Mouse (Mus musculus): ENCODE data around the gene Zap70.

The Zap70 gene

GRCm38 (mm10) chr1:36761568-36761967, at the start of gene Zap70:
Zap70 (plus strand) TSS chr1:36761798.
- DNase-seq (ENCODE audit: low spot score) = no peak

DNA sequence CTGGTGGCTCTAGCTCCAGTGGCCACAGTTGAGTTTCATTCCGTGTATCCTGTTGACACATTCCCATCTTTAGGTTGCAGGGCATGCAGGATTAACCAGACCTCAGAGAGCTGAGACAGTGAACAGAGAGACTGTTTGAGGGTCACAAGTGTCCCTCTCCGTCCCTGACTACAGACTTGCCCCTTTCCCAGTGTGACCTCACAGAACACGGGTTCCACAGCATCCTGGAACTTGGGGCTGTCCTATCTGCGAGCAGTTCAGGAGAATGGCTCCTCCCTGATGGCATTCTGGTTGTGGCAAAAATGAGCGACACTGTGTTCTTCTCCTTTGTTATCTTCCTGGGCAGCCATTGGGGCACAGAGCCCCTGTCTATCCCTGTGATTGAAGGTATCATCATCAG, 47.3 kb upstream of the Zap70 start, which contains the start of gene Actr1b:
Gene Actr1b, minus strand, starts transcription at position 112 of the 400 bp plus-strand sequence.
- DNase-seq (ENCODE audit: low spot score) = no peak

DNA sequence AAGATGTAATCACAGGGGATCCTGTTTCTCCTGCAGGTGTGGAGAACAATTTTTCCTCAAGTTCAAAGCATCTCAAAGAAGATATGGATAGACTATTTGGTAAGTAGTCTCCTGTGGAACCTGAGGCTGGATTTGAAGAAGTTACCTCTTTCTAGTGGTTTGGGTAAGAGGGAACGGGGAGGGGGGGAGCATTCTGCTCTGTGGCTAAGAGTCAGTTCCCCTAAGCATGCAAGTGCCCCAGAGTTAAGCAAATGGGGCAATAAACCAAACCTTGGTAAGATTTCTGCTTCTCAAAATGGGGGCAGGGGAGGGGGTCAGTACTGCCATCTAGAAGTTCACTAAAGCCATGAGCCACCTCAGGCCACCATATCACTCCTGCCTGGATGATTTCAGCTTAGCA, 42.8 kb upstream of the Zap70 start:
- no peak for DNase-seq (ENCODE audit: low spot score)

- no peak for DNase-seq (ENCODE audit: low spot score)
Observed at GRCm38 (mm10) chr1:36723146-36724056, 38.2 kb upstream of the Zap70 start.

GRCm38 (mm10) chr1:36724057-36724431, 37.6 kb upstream of the Zap70 start:
- DNase-seq (ENCODE audit: low spot score) = no peak

DNA sequence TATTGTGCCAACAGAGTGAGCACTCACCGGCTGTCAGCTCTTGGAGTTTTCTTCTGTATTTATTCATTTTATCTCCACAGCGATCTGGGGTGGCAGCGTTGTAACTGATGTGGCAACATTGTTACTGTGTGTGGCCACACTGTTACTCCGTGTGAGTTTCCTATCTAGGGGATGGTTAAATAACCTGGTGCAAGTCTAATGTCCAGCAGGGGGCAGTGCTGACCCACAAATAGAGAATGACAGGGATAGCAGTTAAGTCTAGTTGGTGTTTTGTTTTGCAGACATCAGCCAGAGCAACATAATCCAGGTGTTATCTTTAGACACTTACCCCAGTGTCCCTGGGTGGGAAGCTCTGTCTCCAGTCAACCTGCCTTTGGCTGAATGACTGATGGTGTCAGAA, 24.3 kb upstream of the Zap70 start:
- DNase-seq (ENCODE audit: low spot score) = peak; percentile 35

- no peak for DNase-seq (ENCODE audit: low spot score)
Observed at GRCm38 (mm10) chr1:36739231-36739630, 22.4 kb upstream of the Zap70 start.

- DNase-seq (ENCODE audit: low spot score) = no peak
Observed at GRCm38 (mm10) chr1:36743046-36743445, 18.6 kb upstream of the Zap70 start.

- DNase-seq (ENCODE audit: low spot score) = peak; percentile 11
Observed at GRCm38 (mm10) chr1:36744268-36744944, 17.2 kb upstream of the Zap70 start.

GRCm38 (mm10) chr1:36745661-36746060, 15.9 kb upstream of the Zap70 start:
- DNase-seq (ENCODE audit: low spot score) = no peak

DNA sequence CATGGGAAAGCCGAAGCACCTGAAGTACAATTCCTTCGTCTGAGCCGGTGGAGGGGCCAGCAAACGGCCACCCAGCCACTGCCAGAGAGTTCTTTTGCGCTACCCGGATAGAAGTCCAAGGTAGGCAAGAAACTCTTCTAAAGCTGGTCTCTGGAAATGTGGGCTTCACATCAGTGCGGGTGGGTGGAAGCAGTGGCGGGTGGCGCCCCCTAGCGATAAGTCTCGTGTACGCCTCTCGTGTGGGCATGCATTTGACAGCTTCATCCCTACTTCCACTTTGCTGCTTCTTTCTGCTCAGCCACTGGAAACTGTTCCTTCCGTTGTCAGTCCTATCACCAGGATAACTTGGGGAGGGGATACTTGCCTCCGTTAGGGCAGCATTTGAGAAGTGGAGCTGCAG, 15.1 kb upstream of the Zap70 start:
- no peak for DNase-seq (ENCODE audit: low spot score)

GRCm38 (mm10) chr1:36753932-36754675, 7.5 kb upstream of the Zap70 start:
- DNase-seq (ENCODE audit: low spot score) = no peak

GRCm38 (mm10) chr1:36758553-36758952, 3.0 kb upstream of the Zap70 start:
- DNase-seq (ENCODE audit: low spot score) = no peak

DNA sequence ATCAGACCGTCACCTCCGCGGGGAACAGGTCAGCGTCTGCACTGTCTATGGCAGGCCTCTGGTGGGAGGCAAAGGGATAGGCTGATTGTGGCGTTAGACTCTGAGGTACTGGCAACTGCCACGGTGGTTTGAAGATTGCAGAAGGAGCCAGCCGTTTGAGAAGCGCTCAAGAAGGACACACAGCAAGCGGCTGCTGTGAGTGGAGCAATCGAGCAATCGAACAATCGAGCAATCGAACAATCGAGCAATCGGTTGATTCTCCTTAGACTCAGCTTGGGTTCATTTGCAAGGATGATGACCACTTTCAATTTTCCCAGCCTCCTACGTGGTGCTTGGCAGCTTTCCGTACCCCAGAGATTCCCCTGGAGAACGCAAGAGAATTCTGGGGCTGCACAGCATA, 2.5 kb upstream of the Zap70 start:
- DNase-seq (ENCODE audit: low spot score) = no peak

DNA sequence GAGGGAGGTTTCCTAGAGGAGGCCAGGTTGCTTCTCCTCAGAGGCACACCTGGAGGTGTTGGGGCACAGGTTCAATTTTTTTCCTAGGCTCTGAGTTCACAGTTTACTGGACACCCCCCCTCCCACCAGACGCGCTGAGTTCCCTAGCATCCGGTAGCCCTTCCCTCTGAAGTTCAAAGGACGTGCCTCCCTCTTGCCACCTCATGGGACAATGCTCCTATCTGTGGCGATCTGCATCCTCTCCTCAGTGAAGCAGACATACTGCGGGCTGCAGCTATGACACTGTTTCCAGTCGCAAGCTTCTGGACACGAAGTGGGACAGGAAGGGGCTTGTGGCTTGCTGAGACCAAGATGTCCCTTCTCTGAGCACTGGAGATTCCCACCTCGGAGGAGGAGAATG, 1.2 kb upstream of the Zap70 start:
- no peak for DNase-seq (ENCODE audit: low spot score)

- no peak for DNase-seq (ENCODE audit: low spot score)
Observed at GRCm38 (mm10) chr1:36761061-36761460, 537 bp upstream of the Zap70 start.

DNA sequence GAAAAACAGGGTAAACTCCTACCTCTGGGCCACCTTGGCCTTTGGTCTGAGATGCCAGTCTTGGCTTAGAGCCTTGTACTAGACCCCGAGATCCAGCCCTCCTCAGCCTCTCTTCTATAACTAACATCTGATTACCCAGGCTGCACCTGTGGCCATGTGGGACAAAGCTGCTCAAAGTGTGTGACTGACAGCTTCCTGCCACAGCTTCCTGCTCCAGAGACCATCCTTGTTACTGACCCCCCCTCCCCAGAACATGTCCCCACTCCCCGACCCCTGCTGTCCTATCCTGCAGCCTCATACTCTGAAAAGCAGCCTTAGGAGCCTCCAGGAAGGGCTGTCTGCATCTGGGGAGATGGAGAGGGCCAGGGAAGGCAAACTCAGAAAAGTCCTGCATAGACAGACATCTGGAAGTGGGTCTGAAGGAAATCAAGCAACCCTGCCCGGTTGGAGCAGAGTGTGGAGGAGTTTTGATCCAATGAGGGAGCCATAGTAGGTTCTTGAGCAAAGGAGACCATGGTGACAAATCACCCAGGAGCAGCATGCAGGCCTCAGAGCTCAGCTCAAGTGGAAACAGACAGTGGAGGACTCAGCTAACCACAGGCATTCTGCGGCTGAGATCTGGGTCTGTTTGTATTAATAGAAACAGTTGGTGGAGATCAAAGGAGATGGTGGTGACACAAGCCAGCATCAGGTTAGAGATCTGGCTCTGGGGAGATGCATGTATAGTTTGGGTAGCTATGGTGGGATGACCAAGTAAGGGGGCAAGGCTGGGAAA, 5.0 kb downstream of the Zap70 start:
- no peak for DNase-seq (ENCODE audit: low spot score)

- DNase-seq (ENCODE audit: low spot score) = no peak
Observed at GRCm38 (mm10) chr1:36767321-36767720, 5.7 kb downstream of the Zap70 start.

GRCm38 (mm10) chr1:36768786-36769185, 7.2 kb downstream of the Zap70 start:
- no peak for DNase-seq (ENCODE audit: low spot score)

- no peak for DNase-seq (ENCODE audit: low spot score)
Observed at GRCm38 (mm10) chr1:36769951-36770350, 8.4 kb downstream of the Zap70 start.

DNA sequence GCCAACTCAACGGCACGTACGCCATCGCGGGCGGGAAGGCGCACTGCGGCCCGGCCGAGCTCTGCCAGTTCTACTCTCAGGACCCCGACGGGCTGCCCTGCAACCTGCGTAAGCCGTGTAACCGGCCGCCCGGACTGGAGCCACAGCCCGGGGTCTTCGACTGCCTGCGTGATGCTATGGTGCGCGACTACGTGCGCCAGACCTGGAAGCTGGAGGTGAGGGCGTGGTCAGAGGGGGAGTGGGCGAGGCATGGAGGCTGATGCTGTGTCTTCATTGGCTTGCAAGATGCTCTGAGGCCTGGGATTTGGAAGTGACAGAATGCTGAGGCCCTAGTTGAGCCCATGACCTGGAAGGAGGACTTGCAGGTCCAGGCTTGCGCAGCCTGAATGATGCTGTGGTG, 9.4 kb downstream of the Zap70 start:
- no peak for DNase-seq (ENCODE audit: low spot score)
